Mouse (Mus musculus): ENCODE measurements around the gene Smim5. TPM values are rescaled to one million over a fixed set of nuclear protein-coding genes. Genes with fewer than 3 reads are reported as not detected.
"Not testable (repeated sequence)": the region's sequence is repeated elsewhere in the genome, so short reads cannot be mapped to it uniquely, and the experiment has no call there.

Gene Smim5
- polyA plus RNA-seq (2012; rRNA removed), result 10.3 and 10.8 TPM in 2 replicates

DNA sequence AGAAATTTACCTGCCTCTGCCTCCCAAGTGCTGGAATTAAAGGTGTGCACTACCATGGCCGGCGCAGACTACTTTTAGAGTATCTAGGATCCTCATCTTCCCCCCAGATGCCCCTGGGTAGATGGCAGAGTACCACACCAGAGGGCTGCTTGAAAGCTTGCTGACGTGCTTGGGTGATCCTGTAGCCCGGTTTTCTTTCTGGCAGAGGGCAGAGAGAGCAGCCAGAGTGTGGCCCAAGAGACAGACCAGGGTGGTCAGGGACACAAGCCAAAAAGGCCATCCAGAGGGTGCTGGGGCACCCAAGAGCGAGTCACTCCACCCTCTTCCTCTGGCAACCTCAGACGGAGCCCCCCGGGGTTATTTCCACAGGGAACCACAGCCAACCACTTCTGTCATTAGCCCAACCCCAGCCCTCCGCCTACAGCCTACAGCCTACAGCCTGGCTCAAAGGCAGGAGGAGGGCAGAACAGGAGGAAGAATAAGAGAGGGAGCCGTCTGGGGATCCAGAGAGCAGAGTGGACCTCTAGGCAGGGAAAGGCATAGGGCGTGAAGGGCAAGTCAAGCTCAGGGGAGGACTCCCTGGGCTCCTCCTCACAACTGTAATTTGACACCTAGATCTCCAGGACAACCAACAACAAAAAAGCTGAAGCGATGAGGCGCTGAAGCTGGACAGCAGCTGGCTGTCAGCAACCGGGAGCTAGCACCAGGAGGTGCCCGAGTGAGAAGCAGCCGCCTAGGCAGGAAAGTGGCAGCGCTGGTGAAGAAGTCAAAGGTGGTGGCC lies at the start of gene Smim5:
Gene Smim5, plus strand, starts transcription at position 481 of the 781 bp plus-strand sequence.
- WGBS, result 38% methylated on average over 16 of the region's 16 CpGs
- Histone ChIP-seq H3K4me3 (replicated peaks; ENCODE audit: extremely low read depth, low read depth, low read length) (peak within 1 kb of the TSS; percentile 14), H3K4me1 (ENCODE audit: control insufficient read depth, insufficient read depth, low read length) (peaks cover 26% of the 10 kb centered on the region)
- TF ChIP-seq CTCF (IDR thresholded peaks at IDR 0.05; ENCODE audit: insufficient read depth, low read length), result no peak
- TF ChIP-seq POLR2A (IDR thresholded peaks at IDR 0.05; ENCODE audit: borderline replicate concordance, extremely low read depth, low read depth, low read length), result peak; percentile 52; the same call in 1 of the 2 replicates
- peak; percentile 35 for DNase-seq

- 81% methylated on average over 6 of the region's 6 CpGs for WGBS
- no peak for DNase-seq
- TF ChIP-seq POLR2A (IDR thresholded peaks at IDR 0.05; ENCODE audit: borderline replicate concordance, extremely low read depth, low read depth, low read length) (no peak), CTCF (IDR thresholded peaks at IDR 0.05; ENCODE audit: insufficient read depth, low read length) (no peak)
- Histone ChIP-seq H3K4me3 (replicated peaks; ENCODE audit: extremely low read depth, low read depth, low read length) (no peak overlapping the region), H3K4me1 (ENCODE audit: control insufficient read depth, insufficient read depth, low read length) (no peaks in the 10 kb centered on the region)
These were observed 45.1 kb upstream of the Smim5 start for GRCm38 (mm10) chr11:115854674-115855073.

- H3K4me1 ChIP-seq (ENCODE audit: control insufficient read depth, insufficient read depth, low read length); H3K4me3 ChIP-seq (replicated peaks; ENCODE audit: extremely low read depth, low read depth, low read length); DNase-seq: not testable (repeated sequence)
- 93% methylated on average over 4 of the region's 4 CpGs for WGBS
These were observed 42.6 kb upstream of the Smim5 start for GRCm38 (mm10) chr11:115857146-115857545.

GRCm38 (mm10) chr11:115857936-115858335 lies 41.8 kb upstream of the Smim5 start:
- Histone ChIP-seq H3K4me1 (ENCODE audit: control insufficient read depth, insufficient read depth, low read length) (no peaks in the 10 kb centered on the region), H3K4me3 (replicated peaks; ENCODE audit: extremely low read depth, low read depth, low read length) (no peak overlapping the region)
- 45% methylated on average over 13 of the region's 13 CpGs for WGBS
- TF ChIP-seq CTCF (IDR thresholded peaks at IDR 0.05; ENCODE audit: insufficient read depth, low read length) (no peak), POLR2A (IDR thresholded peaks at IDR 0.05; ENCODE audit: borderline replicate concordance, extremely low read depth, low read depth, low read length) (no peak)
- DNase-seq, result no peak

DNA sequence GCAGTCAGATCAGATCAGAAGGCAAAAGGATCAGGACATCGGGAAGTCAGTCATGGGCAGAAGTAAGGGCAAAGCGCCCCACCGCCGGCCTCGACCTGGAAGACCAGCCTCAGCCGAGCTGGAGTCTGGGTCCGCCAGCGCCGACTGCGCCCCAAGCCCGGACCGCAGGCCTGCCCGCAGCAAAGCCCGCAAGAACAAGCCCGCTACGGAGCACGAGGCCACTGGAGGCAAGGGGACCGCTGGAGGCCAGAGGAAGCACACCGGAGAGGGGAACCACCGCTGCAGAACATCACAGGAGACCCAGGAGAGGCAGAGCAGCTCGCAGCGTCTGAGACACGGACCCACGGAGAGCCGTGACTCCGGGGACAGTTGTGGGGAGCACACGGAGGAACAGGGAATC lies 41.4 kb upstream of the Smim5 start, which contains the start of gene Myo15b:
Gene Myo15b, plus strand, starts transcription at position 53 of the 400 bp plus-strand sequence.
- Histone ChIP-seq H3K4me1 (ENCODE audit: control insufficient read depth, insufficient read depth, low read length) (no peaks in the 10 kb centered on the region), H3K4me3 (replicated peaks; ENCODE audit: extremely low read depth, low read depth, low read length) (no peak within 1 kb of the TSS)
- no peak for TF ChIP-seq CTCF (IDR thresholded peaks at IDR 0.05; ENCODE audit: insufficient read depth, low read length)
- TF ChIP-seq POLR2A (IDR thresholded peaks at IDR 0.05; ENCODE audit: borderline replicate concordance, extremely low read depth, low read depth, low read length), result no peak
- no peak for DNase-seq
- WGBS, result 30% methylated on average over 27 of the region's 27 CpGs

GRCm38 (mm10) chr11:115859143-115859945 lies 40.4 kb upstream of the Smim5 start:
- DNase-seq, result peak; percentile 87
- TF ChIP-seq CTCF (IDR thresholded peaks at IDR 0.05; ENCODE audit: insufficient read depth, low read length) (peak; percentile 62), POLR2A (IDR thresholded peaks at IDR 0.05; ENCODE audit: borderline replicate concordance, extremely low read depth, low read depth, low read length) (no peak)
- Histone ChIP-seq H3K4me3 (replicated peaks; ENCODE audit: extremely low read depth, low read depth, low read length) (peak overlapping the region; percentile 30), H3K4me1 (ENCODE audit: control insufficient read depth, insufficient read depth, low read length) (no peaks in the 10 kb centered on the region)
- WGBS, result 2% methylated on average over 70 of the region's 75 CpGs

DNA sequence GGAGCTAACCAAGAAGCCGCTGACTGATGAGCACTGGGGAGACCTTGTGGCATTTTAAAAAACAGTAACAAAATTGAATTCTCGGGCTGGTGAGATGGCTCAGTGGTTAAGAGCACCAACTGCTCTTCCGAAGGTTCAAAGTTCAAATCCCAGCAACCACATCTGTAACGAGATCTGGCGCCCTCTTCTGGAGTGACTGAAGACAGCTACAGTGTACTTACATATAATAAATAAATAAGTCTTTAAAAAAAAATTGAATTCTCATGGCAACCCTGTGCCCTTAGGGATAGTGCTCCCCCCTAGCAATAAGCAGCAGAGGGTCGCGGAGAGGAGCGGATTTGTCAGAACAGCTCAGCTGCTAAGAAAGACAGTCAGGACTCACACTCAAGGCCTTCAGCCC lies 35.9 kb upstream of the Smim5 start:
- TF ChIP-seq POLR2A (IDR thresholded peaks at IDR 0.05; ENCODE audit: borderline replicate concordance, extremely low read depth, low read depth, low read length), result no peak
- no peak for TF ChIP-seq CTCF (IDR thresholded peaks at IDR 0.05; ENCODE audit: insufficient read depth, low read length)
- no peak overlapping the region for H3K4me3 ChIP-seq (replicated peaks; ENCODE audit: extremely low read depth, low read depth, low read length)
- DNase-seq, result no peak
- 81% methylated on average over 8 of the region's 8 CpGs for WGBS
- H3K4me1 ChIP-seq (ENCODE audit: control insufficient read depth, insufficient read depth, low read length), result no peaks in the 10 kb centered on the region

GRCm38 (mm10) chr11:115869393-115869792 lies 30.4 kb upstream of the Smim5 start:
- TF ChIP-seq CTCF (IDR thresholded peaks at IDR 0.05; ENCODE audit: insufficient read depth, low read length), result no peak
- TF ChIP-seq POLR2A (IDR thresholded peaks at IDR 0.05; ENCODE audit: borderline replicate concordance, extremely low read depth, low read depth, low read length), result no peak
- WGBS, result 56% methylated on average over 8 of the region's 8 CpGs
- H3K4me1 ChIP-seq (ENCODE audit: control insufficient read depth, insufficient read depth, low read length), result no peaks in the 10 kb centered on the region; the same call in 1 of the 2 replicates
- DNase-seq, result peak; percentile 57
- no peak overlapping the region for H3K4me3 ChIP-seq (replicated peaks; ENCODE audit: extremely low read depth, low read depth, low read length)

- Histone ChIP-seq H3K4me1 (ENCODE audit: control insufficient read depth, insufficient read depth, low read length) (no peaks in the 10 kb centered on the region; the same call in 1 of the 2 replicates), H3K4me3 (replicated peaks; ENCODE audit: extremely low read depth, low read depth, low read length) (no peak overlapping the region)
- DNase-seq, result no peak
- WGBS, result 62% methylated on average over 4 of the region's 4 CpGs
- TF ChIP-seq POLR2A (IDR thresholded peaks at IDR 0.05; ENCODE audit: borderline replicate concordance, extremely low read depth, low read depth, low read length) (no peak), CTCF (IDR thresholded peaks at IDR 0.05; ENCODE audit: insufficient read depth, low read length) (no peak)
These were observed 27.3 kb upstream of the Smim5 start for GRCm38 (mm10) chr11:115872437-115872836.

Measured in lung, adult 2 months (tissue).